Mouse (Mus musculus): ENCODE measurements around the gene Eif2b3.

Gene Eif2b3

DNA sequence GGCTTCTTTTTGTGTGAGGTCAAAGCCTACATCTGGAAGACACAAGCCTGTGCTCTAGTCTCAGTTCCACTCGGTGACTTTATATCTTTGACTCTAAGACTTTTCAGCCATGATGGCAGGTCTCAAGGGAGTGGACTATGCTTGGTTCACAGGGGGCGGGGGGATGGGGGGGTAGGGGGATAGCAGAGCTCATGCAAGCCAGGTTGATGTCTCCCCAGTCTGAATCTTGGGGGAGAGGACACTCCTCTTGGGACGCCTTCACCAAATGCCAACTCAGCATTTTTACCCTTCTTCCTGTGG is 105.0 kb downstream of the Eif2b3 start:
- no peak for DNase-seq (ENCODE audit: low spot score)

DNA sequence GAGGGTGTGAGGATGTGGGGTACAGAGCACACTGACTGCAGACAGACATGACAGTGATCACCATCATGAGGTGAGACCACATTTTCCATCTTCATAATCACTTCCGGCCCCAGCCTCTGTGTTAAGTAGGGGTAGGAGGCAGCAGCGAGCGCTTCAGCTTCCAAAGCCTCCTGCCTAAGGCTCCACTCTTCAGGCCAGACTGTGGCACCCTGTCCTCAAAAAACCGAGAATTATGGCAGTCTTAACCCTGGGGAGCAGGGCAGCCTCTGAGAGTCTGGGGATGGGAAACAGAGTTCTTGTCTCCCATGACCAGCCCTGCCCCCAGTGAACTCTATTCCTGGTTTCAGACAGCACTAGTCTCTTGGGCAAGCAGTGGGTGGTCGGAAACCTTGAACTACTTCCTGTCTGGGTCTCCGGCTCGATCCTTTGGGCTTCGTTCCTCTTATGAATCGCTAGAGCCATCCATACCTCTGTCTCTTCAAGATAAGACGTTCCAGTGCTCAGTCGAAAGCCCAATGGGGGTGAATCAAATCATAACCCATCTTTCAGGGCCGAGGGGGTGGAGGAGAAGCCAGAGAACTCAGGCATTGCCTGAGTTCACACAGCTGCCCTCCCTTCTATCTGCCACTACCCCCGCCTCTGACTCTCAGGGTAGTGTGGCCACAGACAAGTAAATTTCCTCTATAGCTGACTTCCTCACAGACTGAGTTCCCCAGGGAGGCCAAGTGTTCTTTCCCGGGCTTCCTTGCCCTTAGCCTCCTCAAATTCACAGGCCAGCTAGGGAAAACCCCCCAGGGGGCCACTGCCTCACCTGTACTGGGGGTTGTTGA is 105.5 kb downstream of the Eif2b3 start:
- DNase-seq (ENCODE audit: low spot score), result no peak

DNA sequence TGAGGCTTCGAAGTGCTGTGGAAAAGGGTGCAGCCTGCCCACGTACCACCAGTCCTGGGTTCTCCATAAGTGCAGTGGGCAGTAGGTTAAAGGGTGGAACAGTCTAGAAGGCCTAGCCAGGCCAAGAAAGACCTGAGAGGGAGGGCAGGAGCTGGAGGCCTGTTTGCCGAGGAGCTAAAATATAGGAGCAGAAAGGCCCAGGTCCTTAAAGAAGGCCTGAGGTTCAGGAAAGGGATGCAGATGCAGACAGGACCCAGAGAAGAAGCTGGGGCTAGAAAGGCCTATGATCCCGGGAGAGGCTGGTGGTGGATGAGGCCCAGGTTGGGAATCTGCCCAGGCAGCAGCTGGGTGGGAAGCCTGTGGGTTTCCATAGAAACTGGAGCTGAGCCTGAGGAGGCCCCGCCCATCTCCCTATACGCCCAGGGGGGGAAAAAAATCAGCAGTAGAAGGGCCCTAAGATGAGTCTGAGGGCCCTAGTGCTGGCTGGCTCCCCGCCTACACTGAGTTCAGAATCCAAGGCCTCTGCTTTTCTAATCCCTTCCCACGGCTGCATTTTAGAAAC is 106.2 kb downstream of the Eif2b3 start, which contains the start of gene Btbd19:
Btbd19 (minus strand) TSS at position 378 of the 562 bp plus-strand sequence.
- DNase-seq (ENCODE audit: low spot score), result no peak

DNA sequence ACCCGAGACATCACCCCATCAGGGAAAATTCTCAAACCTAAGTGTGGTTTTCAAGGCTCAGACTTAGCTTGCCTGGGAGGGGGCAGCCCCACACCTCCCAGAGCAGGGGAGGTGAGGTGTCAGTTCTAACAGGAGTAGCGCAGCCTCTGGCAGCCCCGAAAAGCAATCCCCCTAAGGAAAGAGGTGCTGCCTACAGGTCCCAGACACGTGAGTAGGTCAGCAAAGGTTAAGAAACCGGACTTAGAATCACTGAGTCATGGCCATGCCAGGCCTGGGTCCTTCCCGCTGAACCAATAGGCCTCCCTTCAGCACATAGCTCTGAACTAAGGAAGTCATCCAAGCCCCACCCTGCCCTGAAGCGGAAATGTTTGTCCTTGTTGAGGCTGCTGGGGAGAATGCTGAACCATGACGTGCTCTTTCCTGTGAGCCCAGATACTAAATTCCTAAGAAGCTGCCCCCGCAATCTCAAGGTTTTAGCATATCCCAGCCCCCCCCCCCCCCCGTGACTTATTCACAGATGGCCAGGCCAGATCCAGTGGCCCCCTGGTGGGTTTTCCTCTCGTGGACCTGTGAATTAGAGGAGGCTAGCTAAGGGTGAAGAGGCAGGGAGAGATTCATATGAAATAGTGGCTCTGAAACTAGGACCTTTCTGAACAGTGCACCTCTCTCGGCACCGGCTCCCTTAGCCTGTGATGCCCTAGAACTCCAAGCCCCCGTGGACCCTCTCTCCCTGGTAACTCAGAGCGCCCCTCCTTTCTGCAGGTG is 106.9 kb downstream of the Eif2b3 start:
- no peak for DNase-seq (ENCODE audit: low spot score)

DNA sequence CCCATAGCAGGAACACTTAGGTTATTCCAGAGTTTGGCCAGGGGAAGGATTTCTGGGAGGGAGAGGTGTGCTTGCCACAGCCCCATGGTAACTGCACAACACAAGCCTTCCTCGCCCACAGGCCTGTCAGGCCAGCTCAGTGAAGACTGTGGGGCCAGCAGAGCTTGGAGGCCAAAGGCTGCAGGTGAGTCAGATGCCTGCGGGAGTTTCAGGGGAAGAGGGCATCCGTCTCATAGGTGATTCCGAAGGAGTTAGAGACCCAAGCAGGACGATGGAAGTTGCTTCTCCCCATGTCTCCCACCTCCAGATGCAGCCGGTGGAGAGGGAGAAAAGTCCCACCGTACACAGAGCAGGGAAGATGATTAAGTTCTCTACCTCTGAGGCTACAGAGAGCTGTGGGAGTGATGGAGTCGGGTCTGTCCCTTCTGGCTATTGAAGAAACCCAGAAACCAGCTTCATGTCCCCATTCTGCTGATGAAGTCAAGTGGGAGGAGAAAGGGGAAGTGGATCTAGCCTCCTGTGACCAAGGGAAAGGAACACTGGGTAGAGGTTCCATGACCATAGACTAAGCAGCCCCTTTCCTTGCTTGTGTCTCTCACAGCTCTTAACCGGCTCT is 107.6 kb downstream of the Eif2b3 start, which contains the start of gene Tctex1d4:
Tctex1d4 (plus strand) TSS at position 120 of the 616 bp plus-strand sequence.
- DNase-seq (ENCODE audit: low spot score), result no peak

DNA sequence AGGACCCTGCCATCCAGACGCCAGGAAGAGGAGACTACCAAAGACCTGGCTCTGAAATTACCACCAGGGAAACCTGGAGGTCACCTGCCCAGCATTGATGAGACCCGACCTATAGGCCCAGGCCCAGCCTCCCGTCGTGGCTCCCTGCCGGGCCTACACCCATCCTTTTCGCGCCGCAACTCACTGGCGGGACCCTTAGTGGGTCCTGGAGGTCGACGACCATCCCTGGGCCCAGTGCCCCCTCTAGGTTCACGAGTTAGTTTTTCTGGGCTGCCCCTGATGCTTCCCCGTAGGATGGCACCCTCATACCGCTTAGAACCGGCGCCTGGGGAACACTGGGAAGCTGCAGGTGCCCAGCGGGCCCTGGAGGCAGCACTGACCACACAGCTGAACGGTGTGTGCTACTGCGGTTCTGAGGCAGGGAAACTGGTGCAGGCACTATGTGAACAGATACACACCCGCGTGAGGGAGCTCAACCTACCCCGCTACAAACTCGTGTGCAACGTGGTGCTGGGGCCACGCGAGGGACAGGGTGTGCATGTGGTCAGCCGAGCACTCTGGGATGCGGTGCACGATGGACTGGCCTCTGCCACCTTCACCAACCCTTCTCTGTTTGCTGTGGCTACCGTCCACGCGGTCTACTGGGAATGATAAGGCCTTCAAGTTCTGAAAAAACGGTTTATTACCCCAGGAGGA is 108.9 kb downstream of the Eif2b3 start:
- DNase-seq (ENCODE audit: low spot score), result no peak

DNA sequence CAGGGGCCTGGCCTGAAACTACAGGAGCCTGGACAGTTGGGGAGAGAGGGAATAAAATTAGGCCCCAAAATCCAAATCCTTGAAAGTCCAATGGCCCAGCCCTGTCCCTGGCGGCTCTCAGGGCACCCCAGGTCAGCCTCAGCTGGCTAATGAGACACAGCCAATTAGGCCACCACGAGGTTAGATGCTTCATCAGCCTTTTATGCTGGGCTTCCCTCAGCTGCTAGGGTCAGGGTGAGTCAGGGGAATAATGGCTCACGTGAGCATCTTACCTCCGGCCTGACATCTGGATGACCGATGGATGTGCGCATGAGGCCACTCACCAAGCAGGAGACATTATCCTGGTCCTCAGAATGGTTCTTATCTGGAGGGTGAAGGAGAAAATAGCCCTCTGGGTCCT is 111.6 kb downstream of the Eif2b3 start:
- DNase-seq (ENCODE audit: low spot score), result no peak

DNA sequence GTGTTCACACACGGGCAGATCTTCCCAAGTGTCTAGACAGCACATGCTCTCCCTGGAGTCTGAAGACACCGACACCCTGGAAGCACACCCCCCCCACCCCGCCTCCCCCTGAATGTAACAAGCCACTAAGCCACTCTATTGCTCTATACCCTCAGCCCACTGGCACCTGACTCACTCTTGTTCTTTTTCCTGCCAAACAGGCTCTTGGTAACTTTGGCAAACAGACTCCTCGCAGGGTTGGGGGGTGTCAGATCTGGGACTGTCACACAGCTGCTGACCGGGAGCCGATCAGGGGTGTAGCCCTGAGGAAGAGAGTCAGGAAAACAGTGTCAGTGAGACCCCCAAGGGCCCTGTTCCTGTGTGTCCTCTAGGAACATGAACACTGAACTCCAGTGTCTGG is 112.0 kb downstream of the Eif2b3 start:
- DNase-seq (ENCODE audit: low spot score), result no peak

DNA sequence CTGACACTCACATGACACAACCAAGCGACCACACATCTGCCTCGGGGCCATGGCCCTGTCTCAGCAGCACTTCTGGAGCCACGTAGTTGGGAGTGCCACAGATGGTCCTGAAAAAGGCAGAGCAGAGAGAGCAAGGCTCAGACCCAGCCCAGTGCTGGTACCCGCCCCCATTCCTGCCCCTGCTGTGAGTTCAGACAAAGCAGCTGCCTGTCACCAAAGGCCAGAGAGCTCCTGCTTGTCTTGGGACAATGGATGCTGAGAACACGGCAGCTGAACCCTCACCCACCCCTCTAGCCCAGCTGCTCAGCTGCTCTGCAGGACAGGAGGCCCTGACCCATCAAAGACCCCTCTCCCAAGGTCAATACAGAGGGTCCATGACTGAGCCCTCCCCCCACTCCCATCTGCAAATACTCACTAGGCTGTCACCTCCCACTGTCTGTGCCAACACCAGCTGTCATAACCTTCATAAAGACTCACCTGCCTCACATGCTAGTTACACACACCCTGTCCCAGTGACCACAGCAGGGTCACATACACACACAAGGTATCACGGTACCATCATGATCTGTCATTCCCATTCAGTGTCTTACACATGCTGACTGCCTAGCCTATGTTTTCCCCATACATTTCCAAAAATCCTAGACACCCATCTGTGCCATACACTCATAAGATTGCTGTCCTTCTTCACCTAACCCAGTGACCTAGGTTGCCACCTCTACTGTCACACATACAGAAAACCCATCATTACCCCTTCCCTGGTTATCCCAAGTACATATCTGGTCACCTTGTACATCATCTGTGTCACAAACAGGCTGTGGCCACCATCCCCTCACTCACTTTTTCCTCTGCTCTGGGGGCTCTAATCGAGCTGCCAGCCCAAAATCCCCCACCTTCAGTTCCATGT is 112.9 kb downstream of the Eif2b3 start:
- DNase-seq (ENCODE audit: low spot score), result no peak

DNA sequence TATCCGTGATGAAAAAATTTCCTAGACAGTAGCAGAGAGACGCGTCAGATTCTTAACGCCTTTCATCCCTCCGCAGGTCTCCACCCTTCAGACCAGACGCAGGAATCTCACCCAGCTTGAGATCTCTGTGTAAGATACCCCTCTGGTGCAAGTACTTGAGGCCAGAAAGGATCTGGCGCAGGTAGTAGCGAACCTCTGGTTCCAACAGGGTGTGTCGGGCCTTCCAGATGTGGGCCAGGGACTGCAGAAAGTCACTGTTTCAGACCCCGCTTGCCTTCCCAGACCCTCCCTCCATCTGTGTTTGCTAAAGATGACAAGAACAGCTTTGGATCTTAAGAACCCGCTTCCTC is 113.6 kb downstream of the Eif2b3 start:
- DNase-seq (ENCODE audit: low spot score), result no peak

DNA sequence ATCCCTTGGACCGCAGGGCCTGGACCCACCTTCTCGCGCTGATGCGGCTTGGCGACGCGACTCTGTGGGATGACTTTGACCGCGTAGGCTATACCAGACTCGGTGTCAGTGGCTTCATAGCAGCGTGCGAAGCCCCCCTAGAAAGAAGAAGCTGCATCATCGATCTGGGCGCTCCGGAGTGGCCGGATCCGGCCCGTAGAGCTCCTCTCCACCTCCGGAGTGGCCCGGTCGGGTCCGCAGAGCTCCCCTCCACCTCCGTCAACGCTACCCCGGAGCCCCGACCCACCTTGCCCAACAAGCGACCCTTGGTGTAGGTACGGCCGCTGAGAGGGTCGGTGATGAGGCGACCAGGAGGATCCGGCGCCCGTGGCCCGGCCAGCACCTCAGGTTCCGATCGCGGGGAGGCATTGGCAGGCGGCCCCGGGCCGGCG is 114.2 kb downstream of the Eif2b3 start:
- DNase-seq (ENCODE audit: low spot score), result no peak

DNA sequence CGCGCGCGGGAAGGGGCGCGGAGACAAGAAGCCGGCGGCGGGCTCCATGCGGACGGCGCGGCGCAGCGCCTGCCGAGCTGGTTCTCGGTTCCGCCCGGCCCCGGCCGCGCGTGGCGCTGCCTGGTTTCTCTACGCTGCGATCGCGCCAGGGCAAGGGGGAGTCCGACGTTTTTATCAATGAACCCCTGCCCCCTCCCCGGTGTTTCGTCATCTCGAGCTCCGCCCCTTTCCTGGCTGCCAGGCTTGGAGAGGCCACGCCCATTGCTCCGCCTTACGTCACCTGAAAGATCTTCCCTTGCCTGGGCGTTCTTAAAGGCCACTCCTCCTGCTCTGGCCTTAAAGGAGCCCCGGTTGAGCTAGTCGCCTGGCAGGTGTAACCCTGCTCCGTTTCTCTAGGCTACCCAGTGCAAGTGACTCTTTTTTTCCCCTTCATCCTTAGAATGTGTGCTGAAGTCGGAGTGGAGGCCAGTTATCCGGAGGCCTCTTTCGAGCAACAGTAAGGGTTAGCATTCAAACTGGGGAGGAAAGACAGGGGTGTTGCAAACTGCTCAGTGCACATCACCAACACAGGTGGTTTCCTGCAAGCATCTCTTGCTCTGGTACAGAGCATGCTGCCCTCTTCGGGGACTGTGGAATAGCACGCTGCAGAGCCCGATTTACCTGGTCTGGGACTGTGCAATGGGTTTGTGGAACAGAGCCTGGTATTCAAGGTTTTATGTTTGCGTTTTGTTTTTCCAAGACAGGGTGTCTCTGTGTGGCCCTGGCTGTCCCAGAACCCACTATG is 114.8 kb downstream of the Eif2b3 start, which contains the start of gene Plk3:
Plk3 (minus strand) TSS at position 147 of the 784 bp plus-strand sequence.
- DNase-seq (ENCODE audit: low spot score), result peak; percentile 78

DNA sequence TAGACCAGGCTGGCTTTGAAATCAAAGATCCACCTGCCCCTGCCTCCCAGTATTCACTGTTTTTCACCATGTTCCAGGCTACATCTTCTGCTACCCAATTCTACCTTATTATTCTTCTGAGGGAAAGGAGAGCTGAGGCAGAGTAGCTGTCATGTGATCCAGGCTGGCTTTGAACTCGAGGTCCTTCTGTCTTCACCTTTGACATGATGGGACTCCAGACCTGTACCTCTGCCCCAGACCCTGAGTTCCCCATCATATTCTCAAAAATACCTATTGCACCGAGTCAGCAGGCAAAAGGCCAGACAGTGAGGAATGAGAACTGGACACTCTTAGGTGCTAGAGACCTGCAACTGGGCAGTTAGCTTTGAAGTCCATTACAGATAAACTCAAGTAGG is 115.4 kb downstream of the Eif2b3 start:
- no peak for DNase-seq (ENCODE audit: low spot score)

DNA sequence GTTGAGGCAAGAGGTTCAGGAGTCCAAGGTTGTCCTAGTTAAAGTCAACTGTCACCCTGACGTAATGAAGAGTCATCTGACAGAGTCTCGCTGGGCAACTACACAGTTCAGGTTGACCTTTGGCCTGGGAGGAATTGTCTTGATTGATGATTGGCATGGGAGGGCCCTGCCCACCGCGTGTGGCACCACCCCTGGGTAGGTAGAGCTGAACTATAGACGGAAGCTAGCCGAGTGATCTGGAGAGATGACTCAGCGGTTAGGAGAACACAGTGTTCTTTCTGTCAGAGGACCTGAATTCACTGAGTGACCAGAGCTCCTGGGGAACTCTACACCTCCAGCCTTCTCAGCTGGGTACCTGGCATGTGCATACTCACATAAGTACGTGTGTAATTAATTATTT is 116.8 kb downstream of the Eif2b3 start:
- DNase-seq (ENCODE audit: low spot score), result no peak

Data from urinary bladder, postnatal 10 days (tissue).